Mouse (Mus musculus) central nervous system, embryonic 18 days (tissue): ENCODE results near the gene Hist1h3h. TPM values are rescaled to one million over a fixed set of nuclear protein-coding genes. Genes with fewer than 3 reads are reported as not detected.

Experiments
- polyA plus RNA-seq: library from polyadenylated mRNA; depleted of rRNA; stranded (reverse); fragments of >200 nt; gene quantifications from 2 replicates; pipeline ENCODE4 v1.2.3, GENCODE M21; 2012; rRNA removed

Hist1h3h gene
- 7.7 and 8.9 TPM in 2 replicates for polyA plus RNA-seq

GRCm38 (mm10) chr13:21717397-21718357 lies at the start of gene Hist1h3h:
Gene Hist1h3h (plus strand): TSS chr13:21717659.

GRCm38 (mm10) chr13:21677305-21677704 lies 40.2 kb upstream of the Hist1h3h start, which contains the start of gene Olfr1360:
Gene Olfr1360 (minus strand): TSS chr13:21677405.

GRCm38 (mm10) chr13:21697811-21698210 lies 19.6 kb upstream of the Hist1h3h start, which contains the start of gene Olfr1359:
Gene Olfr1359 (plus strand): TSS chr13:21698111.

GRCm38 (mm10) chr13:21715864-21716539 lies 1.5 kb upstream of the Hist1h3h start, which contains the start of the genes Hist1h2bl and Hist1h2ai:
Gene Hist1h2bl (minus strand): TSS chr13:21716143.
Gene Hist1h2ai (plus strand): TSS chr13:21716422.

GRCm38 (mm10) chr13:21721757-21722372 lies 4.4 kb downstream of the Hist1h3h start, which contains the start of gene Hist1h2bm:
Gene Hist1h2bm (plus strand): TSS chr13:21722044.

GRCm38 (mm10) chr13:21734906-21735767 lies 17.7 kb downstream of the Hist1h3h start, which contains the start of gene Hist1h4j:
Gene Hist1h4j (plus strand): TSS chr13:21735064.

GRCm38 (mm10) chr13:21750159-21751017 lies 32.9 kb downstream of the Hist1h3h start, which contains the start of gene Hist1h4k:
Gene Hist1h4k (minus strand): TSS chr13:21750505.

GRCm38 (mm10) chr13:21753524-21754285 lies 36.2 kb downstream of the Hist1h3h start, which contains the start of the genes Hist1h2ak and Hist1h2bn:
Gene Hist1h2ak (minus strand): TSS chr13:21753827.
Gene Hist1h2bn (plus strand): TSS chr13:21754123.

Other genes starting within 250 kb of the Hist1h3h start
- gene Nkapl, start 249.2 kb upstream of the Hist1h3h start, polyA plus RNA-seq = 0.78 and 0.91 TPM in 2 replicates
- 6.5 and 7.1 TPM in 2 replicates for gene Zkscan4, start 238.8 kb upstream of the Hist1h3h start, polyA plus RNA-seq
- gene Gm10065, start 238.2 kb upstream of the Hist1h3h start, polyA plus RNA-seq = not detected in 2 replicates
- gene AK157302, start 222.4 kb upstream of the Hist1h3h start, polyA plus RNA-seq = 0.43 and 0.57 TPM in 2 replicates
- 3.5 and 11.8 TPM in 2 replicates for gene Gm11273, start 216.2 kb upstream of the Hist1h3h start, polyA plus RNA-seq
- gene Zkscan8, start 186.5 kb upstream of the Hist1h3h start, polyA plus RNA-seq = 7.2 and 7.3 TPM in 2 replicates
- gene Olfr1366, start 174.9 kb upstream of the Hist1h3h start, polyA plus RNA-seq = not detected in 2 replicates
- gene Olfr1535, start 157.8 kb upstream of the Hist1h3h start, polyA plus RNA-seq = not detected in 2 replicates
- gene Olfr1364, start 135.9 kb upstream of the Hist1h3h start, polyA plus RNA-seq = not detected in 2 replicates
- gene Olfr1362, start 103.6 kb upstream of the Hist1h3h start, polyA plus RNA-seq = not detected in 2 replicates
- gene Olfr11, start 75.1 kb upstream of the Hist1h3h start, polyA plus RNA-seq = not detected in 2 replicates
- not detected in 2 replicates for gene Olfr1361, start 54.3 kb upstream of the Hist1h3h start, polyA plus RNA-seq
- gene Olfr1360, start 40.3 kb upstream of the Hist1h3h start, polyA plus RNA-seq = not detected in 2 replicates
- gene Olfr1359, start 19.5 kb upstream of the Hist1h3h start, polyA plus RNA-seq = not detected in 2 replicates
- 1.0 and 1.4 TPM in 2 replicates for gene Hist1h2bl, start 1.5 kb upstream of the Hist1h3h start, polyA plus RNA-seq
- 3.4 and 7.2 TPM in 2 replicates for gene Hist1h2ai, start 1.2 kb upstream of the Hist1h3h start, polyA plus RNA-seq
- 2.3 and 3.4 TPM in 2 replicates for gene Hist1h2bm, start 4.4 kb downstream of the Hist1h3h start, polyA plus RNA-seq
- 4.5 TPM in 2 replicates for gene Hist1h4j, start 17.4 kb downstream of the Hist1h3h start, polyA plus RNA-seq
- 5.4 and 10.0 TPM in 2 replicates for gene Hist1h4k, start 32.8 kb downstream of the Hist1h3h start, polyA plus RNA-seq
- gene Hist1h2ak, start 36.2 kb downstream of the Hist1h3h start, polyA plus RNA-seq = 4.8 and 5.9 TPM in 2 replicates
- gene Hist1h2bn, start 36.5 kb downstream of the Hist1h3h start, polyA plus RNA-seq = 1.6 and 3.0 TPM in 2 replicates
- gene Hist1h1b, start 63.0 kb downstream of the Hist1h3h start, polyA plus RNA-seq = 0.70 and 1.2 TPM in 2 replicates
- gene Hist1h3i, start 65.7 kb downstream of the Hist1h3h start, polyA plus RNA-seq = 6.0 and 8.7 TPM in 2 replicates
- gene Hist1h2an, start 69.6 kb downstream of the Hist1h3h start, polyA plus RNA-seq = 1.2 and 1.3 TPM in 2 replicates
- 0.28 and 0.64 TPM in 2 replicates for gene Hist1h2bp, start 69.8 kb downstream of the Hist1h3h start, polyA plus RNA-seq
- 1.2 and 3.8 TPM in 2 replicates for gene Hist1h2bq, start 92.5 kb downstream of the Hist1h3h start, polyA plus RNA-seq
- not detected in 2 replicates for gene Hist1h2ao, start 92.8 kb downstream of the Hist1h3h start, polyA plus RNA-seq
- not detected in 2 replicates for gene Hist1h4m, start 94.1 kb downstream of the Hist1h3h start, polyA plus RNA-seq
- gene Hist1h4n, start 114.5 kb downstream of the Hist1h3h start, polyA plus RNA-seq = 7.9 and 9.3 TPM in 2 replicates
- 8.6 and 10.7 TPM in 2 replicates for gene Hist1h2ap, start 115.8 kb downstream of the Hist1h3h start, polyA plus RNA-seq
- 1.7 and 2.6 TPM in 2 replicates for gene Hist1h2br, start 116.1 kb downstream of the Hist1h3h start, polyA plus RNA-seq
- 12.3 and 13.4 TPM in 2 replicates for gene Zfp184, start 227.4 kb downstream of the Hist1h3h start, polyA plus RNA-seq